Mouse (Mus musculus) CH12.LX (cell line): ENCODE measurements around the gene Ndufs1. TPM values are rescaled to one million over a fixed set of nuclear protein-coding genes. Genes with fewer than 3 reads are reported as not detected.
"Not testable (repeated sequence)": the region's sequence is repeated elsewhere in the genome, so short reads cannot be mapped to it uniquely, and the experiment has no call there.

Source experiments
- DNase-seq: peaks from one replicate; pipeline ENCODE4 v3.0.0-alpha.2; 2013; ENCODE audit errors: extremely low read depth
- H3K27ac ChIP-seq: 2 replicates; pipeline ENCODE4 v1.5.1; 2012; ENCODE audit warnings: low read depth, mild to moderate bottlenecking, control low read depth, moderate library complexity; ENCODE audit not compliant: insufficient read depth
- H3K27me3 ChIP-seq: replicated peaks from 2 replicates; pipeline ENCODE3; 2012; ENCODE audit warnings: inconsistent platforms
- H3K36me3 ChIP-seq, 2 experiments: replicated peaks in 1 of 2; 2 replicates each; pipeline versions ENCODE3 to v1.6.1; 2012; ENCODE audit warnings: inconsistent platforms in 1 of 2, low read length in 1 of 2, mild to moderate bottlenecking in 1 of 2, mixed read lengths in 1 of 2, moderate library complexity in 1 of 2; ENCODE audit not compliant: control insufficient read depth in 1 of 2, insufficient read depth in 1 of 2
- H3K4me1 ChIP-seq, 2 experiments: 2 replicates each; pipeline ENCODE4 v1.6.1; 2012; ENCODE audit warnings: inconsistent platforms in 1 of 2, moderate library complexity in 1 of 2; ENCODE audit not compliant: insufficient read depth in 2 of 2, control insufficient read depth in 1 of 2
- H3K4me2 ChIP-seq: 2 replicates; pipeline ENCODE4 v1.6.1; 2012; ENCODE audit warnings: low read depth, mild to moderate bottlenecking, control low read depth; ENCODE audit not compliant: poor library complexity, insufficient read depth, severe bottlenecking
- H3K4me3 ChIP-seq, 3 experiments: fragments of 150-350 bp in 1 of 3; sonication (generic) in 1 of 3; replicated peaks in 1 of 3; 2 replicates each; pipeline versions ENCODE3 to v1.5.1; 2011 to 2012; ENCODE audit warnings: low read depth in 2 of 3, low read length in 2 of 3, mild to moderate bottlenecking in 2 of 3, moderate library complexity in 2 of 3, control low read depth in 1 of 3, improper control_type of control experiment in 1 of 3, inconsistent platforms in 1 of 3, mixed read lengths in 1 of 3; ENCODE audit not compliant: poor library complexity in 1 of 3
- H3K79me2 ChIP-seq: replicated peaks from 2 replicates; pipeline ENCODE4 v1.6.1; 2012; ENCODE audit warnings: mild to moderate bottlenecking, moderate library complexity; ENCODE audit not compliant: control insufficient read depth, poor library complexity, insufficient read depth, severe bottlenecking; ENCODE audit errors: extremely low read depth
- H3K9ac ChIP-seq: 2 replicates; pipeline ENCODE4 v1.6.1; 2012; ENCODE audit warnings: low read depth, mild to moderate bottlenecking, control low read depth, moderate library complexity; ENCODE audit not compliant: insufficient read depth
- H3K9me3 ChIP-seq: replicated peaks from 2 replicates; pipeline ENCODE3; 2012; ENCODE audit warnings: low read length, inconsistent platforms, mixed read lengths
- CHD1 ChIP-seq: IDR thresholded peaks from 2 replicates; pipeline ENCODE4 v1.6.1; 2012; ENCODE audit warnings: low read depth, low read length, improper control_type of control experiment, inconsistent platforms
- CHD2 ChIP-seq: IDR thresholded peaks from 2 replicates; pipeline ENCODE4 v1.6.1; 2011; ENCODE audit warnings: low read length, improper control_type of control experiment
- E2F4 ChIP-seq: IDR thresholded peaks from 2 replicates; pipeline ENCODE4 v1.6.1; 2011; ENCODE audit warnings: low read depth, low read length, improper control_type of control experiment; ENCODE audit not compliant: insufficient replicate concordance
- HCFC1 ChIP-seq: IDR thresholded peaks from 2 replicates; pipeline ENCODE4 v1.6.1; 2012; ENCODE audit warnings: low read depth, mild to moderate bottlenecking, inconsistent platforms, low read length, improper control_type of control experiment
- JUND ChIP-seq: conservative IDR thresholded peaks from 2 replicates; pipeline ENCODE4 v1.6.1; 2011; ENCODE audit warnings: low read depth, low read length, improper control_type of control experiment
- MAFK ChIP-seq: IDR thresholded peaks from 2 replicates; pipeline ENCODE4 v1.6.1; 2011; ENCODE audit warnings: low read length, improper control_type of control experiment; ENCODE audit not compliant: insufficient replicate concordance
- MAX ChIP-seq: IDR thresholded peaks from 2 replicates; pipeline ENCODE4 v1.6.1; 2011; ENCODE audit warnings: low read length, improper control_type of control experiment
- MXI1 ChIP-seq: IDR thresholded peaks from 2 replicates; pipeline ENCODE4 v1.6.1; 2011; ENCODE audit warnings: mild to moderate bottlenecking, low read depth, low read length, improper control_type of control experiment
- NELFE ChIP-seq: IDR thresholded peaks from 2 replicates; pipeline ENCODE4 v1.6.1; 2011; ENCODE audit warnings: low read depth, low read length, improper control_type of control experiment
- NRF1 ChIP-seq: IDR thresholded peaks from 2 replicates; pipeline ENCODE4 v1.6.1; 2014; ENCODE audit warnings: low read depth, mild to moderate bottlenecking, inconsistent platforms, low read length, improper control_type of control experiment, moderate library complexity
- PAX5 ChIP-seq: IDR thresholded peaks from 2 replicates; pipeline ENCODE4 v1.6.1; 2012; ENCODE audit warnings: low read length, inconsistent platforms, mixed read lengths
- POLR2AphosphoS2 ChIP-seq: IDR thresholded peaks from 2 replicates; pipeline ENCODE4 v1.6.1; 2011; ENCODE audit warnings: low read depth, low read length, improper control_type of control experiment
- RAD21 ChIP-seq: IDR thresholded peaks from 2 replicates; pipeline ENCODE4 v1.6.1; 2011; ENCODE audit warnings: low read depth, mild to moderate bottlenecking, low read length, improper control_type of control experiment, moderate library complexity
- RCOR1 ChIP-seq: conservative IDR thresholded peaks from 2 replicates; pipeline ENCODE4 v1.6.1; 2012; ENCODE audit warnings: low read depth, mild to moderate bottlenecking, inconsistent platforms, low read length, improper control_type of control experiment
- SIN3A ChIP-seq: IDR thresholded peaks from 2 replicates; pipeline ENCODE4 v1.6.1; 2012; ENCODE audit warnings: low read length, improper control_type of control experiment, inconsistent platforms
- SMC3 ChIP-seq: IDR thresholded peaks from 2 replicates; pipeline ENCODE4 v1.6.1; 2011; ENCODE audit warnings: low read depth, low read length, improper control_type of control experiment
- USF2 ChIP-seq: conservative IDR thresholded peaks from 2 replicates; pipeline ENCODE4 v1.6.1; 2011; ENCODE audit warnings: low read depth, low read length, improper control_type of control experiment
- ZC3H11A ChIP-seq: IDR thresholded peaks from 2 replicates; pipeline ENCODE4 v1.6.1; 2012; ENCODE audit warnings: low read depth, mild to moderate bottlenecking, inconsistent platforms, low read length, improper control_type of control experiment
- ZKSCAN1 ChIP-seq: IDR thresholded peaks from 2 replicates; pipeline ENCODE4 v1.6.1; 2012; ENCODE audit warnings: low read depth, inconsistent platforms, low read length, improper control_type of control experiment, borderline replicate concordance
- dilution Hi-C: fragments of 300-500 bp; cut with MboI; formaldehyde crosslinking; loops from 2 replicates; pipeline ENCODE4 v1.14.3; 2020; ENCODE audit warnings: low sequenced_read_pairs; ENCODE audit not compliant: extremely low pct_unique_long_range_greater_than_20kb, extremely low pct_ligation_motif_present
- in situ Hi-C: fragments of 300-500 bp; cut with MboI; formaldehyde crosslinking; loops from 3 replicates; pipeline ENCODE4 v1.14.3; 2019; ENCODE audit warnings: low sequenced_read_pairs, low pct_ligation_motif_present, low pct_unique_long_range_greater_than_20kb, mixed read lengths
- polyA plus RNA-seq: library from polyadenylated mRNA; unstranded; fragments of >175 nt; gene quantifications from 2 replicates; pipeline ENCODE4 v1.2.1, GENCODE M21; 2012; ENCODE audit warnings: low read depth; ENCODE audit not compliant: insufficient read length
- total RNA-seq, 2 experiments: library from RNA; depleted of rRNA; stranded (reverse); fragments of 300-350 nt in 1 of 2; fragments of >200 nt in 1 of 2; gene quantifications; 2 replicates each; pipeline ENCODE4 v1.2.3; 2012 to 2014

Ndufs1 gene
- total and polyA plus RNA-seq, 3 experiments = 56.9 to 139 (median 104) TPM

GRCm38 (mm10) chr1:63192306-63193065 lies 15.9 kb upstream of the Ndufs1 start:
- H3K4me2 ChIP-seq = no peak overlapping the region
- dilution Hi-C loops = no loop called here

GRCm38 (mm10) chr1:63190851-63191250 lies 14.2 kb upstream of the Ndufs1 start:
- Histone ChIP-seq H3K4me3 (no peak overlapping the region), H3K4me2 (no peak overlapping the region), H3K9me3 (no peaks in the 10 kb centered on the region), H3K27me3 (no peaks in the 10 kb centered on the region), H3K27ac (no peak overlapping the region), H3K9ac (no peak overlapping the region), H3K4me1 (no peaks in the 10 kb centered on the region), H3K79me2 (no peaks in the 10 kb centered on the region), H3K36me3 (no peaks in the 10 kb centered on the region)
- in situ Hi-C loops (no loop called here), dilution Hi-C loops (no loop called here)
- no peak for DNase-seq
- TF ChIP-seq NRF1 = no peak
- no peak for TF ChIP-seq MAX
- no peak for TF ChIP-seq CHD2
- TF ChIP-seq E2F4 = no peak
- no peak for TF ChIP-seq SIN3A
- TF ChIP-seq, all 38 proteins: peak for 0

More at GRCm38 (mm10) chr1:63192306-63193065, 15.9 kb upstream of the Ndufs1 start:
- in situ Hi-C loops = no loop called here
- Histone ChIP-seq H3K4me1 (no peaks in the 10 kb centered on the region), H3K9ac (no peak overlapping the region), H3K27ac (no peak overlapping the region), H3K79me2 (no peaks in the 10 kb centered on the region), H3K36me3 (no peaks in the 10 kb centered on the region), H3K27me3 (no peaks in the 10 kb centered on the region), H3K9me3 (no peaks in the 10 kb centered on the region), H3K4me3 (no peak overlapping the region)
- TF ChIP-seq CHD1 (no peak), NRF1 (no peak), NELFE (no peak), JUND (no peak), SMC3 (no peak), USF2 (no peak), ZKSCAN1 (no peak), POLR2AphosphoS2 (no peak), PAX5 (no peak)
- no peak for DNase-seq

GRCm38 (mm10) chr1:63188536-63188935 lies 11.9 kb upstream of the Ndufs1 start:
- no peaks in the 10 kb centered on the region for H3K4me1 ChIP-seq
- TF ChIP-seq ZC3H11A (no peak), MAX (no peak), MAFK (no peak), MXI1 (no peak), RAD21 (no peak), CHD2 (no peak), SMC3 (no peak), CHD1 (no peak), RCOR1 (no peak), NRF1 (no peak), HCFC1 (no peak), JUND (no peak)
- dilution Hi-C loops = no loop called here

GRCm38 (mm10) chr1:63185430-63185829 lies 8.8 kb upstream of the Ndufs1 start:
- H3K27ac ChIP-seq, H3K9ac ChIP-seq, DNase-seq, H3K4me3 ChIP-seq, H3K27me3 ChIP-seq, H3K79me2 ChIP-seq, in situ Hi-C loops, H3K4me1 ChIP-seq, H3K9me3 ChIP-seq, H3K4me2 ChIP-seq, dilution Hi-C loops: not testable (repeated sequence)
- H3K36me3 ChIP-seq = peaks cover 5 to 24% of the 10 kb centered on the region in 2 experiments

More at GRCm38 (mm10) chr1:63188536-63188935, 11.9 kb upstream of the Ndufs1 start:
- in situ Hi-C loops = no loop called here
- H3K9ac ChIP-seq = no peak overlapping the region
- no peaks in the 10 kb centered on the region for H3K27me3 ChIP-seq
- peaks cover 0 to 3% of the 10 kb centered on the region in 2 experiments for H3K36me3 ChIP-seq
- DNase-seq = no peak
- no peak overlapping the region for H3K27ac ChIP-seq
- H3K4me2 ChIP-seq = no peak overlapping the region
- no peaks in the 10 kb centered on the region for H3K79me2 ChIP-seq
- H3K4me3 ChIP-seq = no peak overlapping the region
- H3K9me3 ChIP-seq = no peaks in the 10 kb centered on the region
